Mouse (Mus musculus) thymus, postnatal 10 days (tissue): ENCODE measurements around the gene Akap4.

Source experiments
- DNase-seq, 2 experiments: peaks; one replicate each; pipeline ENCODE4 v3.0.0; 2021; ENCODE audit warnings: low spot score in 2 of 2

Akap4 gene

DNA sequence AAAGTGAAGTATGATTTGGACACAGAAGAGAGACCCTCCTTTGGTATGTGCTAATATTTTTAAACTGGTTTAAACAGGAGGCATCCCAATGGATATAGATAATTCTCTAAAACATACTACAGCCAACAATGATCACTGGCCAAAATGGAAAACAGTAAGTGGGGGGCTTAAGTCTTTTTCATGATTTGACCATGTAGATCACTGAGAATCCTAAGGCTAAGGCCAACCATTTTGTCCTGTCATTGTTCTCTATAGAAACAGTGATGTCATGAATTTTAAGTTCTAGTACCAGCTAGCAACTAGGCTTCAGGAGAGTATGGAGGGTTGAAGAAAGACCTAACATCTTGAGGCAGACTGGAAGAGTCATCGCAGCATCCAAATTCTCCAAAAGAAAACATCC lies at the start of gene Akap4:
Gene Akap4, plus strand, starts transcription at position 301 of the 400 bp plus-strand sequence.
- no peak for DNase-seq

DNA sequence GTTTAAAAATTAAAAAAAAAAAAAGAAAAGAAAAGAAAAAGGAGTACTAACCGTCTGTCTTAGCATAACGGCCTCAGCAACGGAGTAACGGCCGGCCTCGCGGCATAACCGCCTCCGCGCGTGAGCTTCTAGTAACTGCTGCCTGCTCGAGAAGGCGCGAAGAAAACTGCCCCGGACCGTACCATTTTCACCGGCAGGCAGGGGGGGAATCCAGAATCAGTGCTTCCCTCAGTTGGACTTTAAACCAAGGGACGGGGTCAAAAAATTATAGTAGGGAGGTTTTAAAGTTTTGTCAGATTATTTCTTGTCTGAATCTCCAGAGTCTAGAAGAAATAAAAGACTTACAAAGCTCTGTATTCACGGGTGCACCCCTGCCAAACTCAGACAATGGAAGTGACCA lies 25.8 kb upstream of the Akap4 start, which contains the start of gene Ccnb3:
Gene Ccnb3, minus strand, starts transcription at position 101 of the 400 bp plus-strand sequence.
- DNase-seq: no peak

DNA sequence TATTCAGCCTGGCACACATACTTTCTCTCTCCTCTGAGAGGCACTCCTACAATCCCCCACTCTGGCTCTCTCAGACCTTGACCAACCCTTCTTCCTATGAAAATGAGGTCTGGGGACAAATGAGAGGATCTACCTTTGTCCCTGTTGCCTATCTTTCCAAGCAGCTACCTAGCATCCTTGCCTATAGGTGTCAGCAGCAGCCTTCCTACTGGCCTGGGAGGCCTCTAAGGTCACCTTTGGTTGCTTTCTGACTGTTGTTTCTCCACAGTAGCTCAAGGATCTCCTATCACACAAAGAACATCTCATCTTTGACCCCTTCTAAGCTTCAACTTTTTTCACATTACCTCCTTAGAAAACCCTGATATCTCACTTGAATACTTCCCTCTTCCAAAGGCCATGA lies 10.3 kb upstream of the Akap4 start:
- DNase-seq: no peak

DNA sequence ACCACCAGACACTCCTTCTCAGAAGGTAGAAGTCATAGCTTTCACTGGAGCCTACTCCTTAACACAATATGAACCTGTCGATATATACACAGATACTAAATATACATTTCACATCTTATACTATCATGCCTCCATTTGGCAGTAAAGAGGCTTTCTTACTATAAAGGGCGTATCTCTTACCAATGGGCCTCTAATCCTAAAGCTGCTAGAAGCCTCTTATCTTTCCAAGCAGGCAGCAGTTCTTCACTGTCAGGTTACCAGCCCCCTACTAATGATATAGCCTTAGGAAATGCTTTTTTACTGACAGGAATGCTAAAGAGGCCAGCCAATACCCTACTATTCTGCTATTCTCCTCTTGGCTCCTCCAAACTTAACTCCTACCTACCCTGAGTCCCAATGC lies 9.7 kb upstream of the Akap4 start:
- no peak for DNase-seq

DNA sequence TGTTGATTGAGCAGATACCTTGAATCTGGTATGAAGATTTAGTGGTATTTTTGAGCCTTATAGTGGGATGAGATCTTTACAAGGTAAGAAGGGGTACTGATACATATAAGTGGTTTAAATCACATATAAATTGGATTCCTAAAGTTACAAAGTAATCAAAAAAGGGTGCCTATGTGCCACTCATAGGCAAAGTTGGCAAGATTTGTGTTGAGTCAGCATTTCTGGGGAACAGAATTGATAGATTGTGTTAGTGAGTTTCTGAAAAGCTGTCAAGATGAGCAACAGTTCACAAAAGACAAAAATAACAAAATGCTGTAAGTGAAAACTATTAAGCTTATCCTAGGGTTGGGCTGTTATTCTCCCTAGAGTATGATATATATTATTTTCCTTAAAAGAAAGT lies 3.2 kb upstream of the Akap4 start:
- DNase-seq: no peak

DNA sequence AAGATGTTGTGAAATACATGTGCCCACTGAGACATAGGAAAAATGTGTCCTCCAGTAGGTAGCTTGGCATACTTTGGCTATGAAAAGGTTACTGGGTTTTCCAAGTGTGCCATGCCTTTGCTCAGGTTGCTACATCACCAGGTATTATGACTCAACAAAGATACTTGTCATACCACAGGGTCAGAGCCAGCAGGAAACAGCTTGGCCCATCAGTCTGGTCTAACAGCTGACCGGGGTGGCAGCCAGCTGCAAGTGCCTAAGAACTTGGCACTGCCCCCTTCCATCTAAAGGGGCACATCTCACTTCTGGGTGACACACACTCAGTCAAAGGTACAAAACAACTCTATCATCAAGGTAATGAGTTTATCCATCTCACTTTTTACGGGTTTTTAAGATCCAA lies 683 bp downstream of the Akap4 start:
- no peak for DNase-seq

DNA sequence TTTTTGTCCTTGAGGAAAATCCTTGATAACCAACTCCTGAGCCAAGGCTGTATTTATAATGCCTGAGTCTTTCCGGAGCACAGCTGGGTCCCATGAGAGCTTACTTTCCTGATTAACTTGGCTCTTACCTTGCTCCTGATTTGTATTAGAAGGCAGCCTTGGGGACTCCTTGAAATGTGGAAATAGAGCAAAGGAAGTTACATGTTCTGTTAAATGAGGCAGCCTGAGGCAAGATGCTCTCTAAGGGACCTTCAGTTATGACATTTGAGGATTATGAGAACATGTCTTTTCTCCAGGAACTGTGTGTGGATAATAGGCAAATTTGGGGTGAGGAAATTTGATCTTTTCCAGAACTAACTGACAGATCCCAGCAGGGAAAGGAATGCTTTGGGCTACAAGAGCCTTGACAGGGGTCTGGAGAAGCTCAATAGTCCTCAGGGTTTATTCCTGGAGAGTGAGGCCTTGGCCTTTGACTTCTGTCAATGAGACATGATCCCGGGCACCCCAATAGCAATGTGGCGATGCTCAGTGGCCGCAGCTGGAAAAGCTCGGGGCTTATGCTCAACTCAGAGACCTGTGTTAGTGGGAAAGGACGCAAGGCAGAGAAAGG lies 12.6 kb downstream of the Akap4 start:
- DNase-seq: no peak

DNA sequence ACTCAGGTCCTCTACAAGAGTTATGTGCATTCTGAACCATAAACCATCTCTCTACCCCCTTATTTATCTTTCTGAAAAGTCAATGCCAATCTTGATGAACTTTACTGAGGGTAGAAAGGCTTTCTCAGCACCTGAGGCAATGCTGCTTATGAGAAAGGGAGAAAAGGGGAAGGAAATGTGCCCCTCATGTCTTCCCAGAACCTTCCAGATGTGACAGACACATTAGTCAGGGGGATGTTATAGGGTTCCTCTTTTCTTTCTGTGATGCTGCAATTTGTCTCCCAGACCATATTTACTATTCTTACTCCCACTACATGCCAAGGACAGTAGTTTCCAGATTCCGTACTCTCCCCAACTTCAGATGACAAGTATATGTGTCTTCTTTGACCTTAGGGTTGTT lies 18.6 kb downstream of the Akap4 start:
- no peak for DNase-seq

DNA sequence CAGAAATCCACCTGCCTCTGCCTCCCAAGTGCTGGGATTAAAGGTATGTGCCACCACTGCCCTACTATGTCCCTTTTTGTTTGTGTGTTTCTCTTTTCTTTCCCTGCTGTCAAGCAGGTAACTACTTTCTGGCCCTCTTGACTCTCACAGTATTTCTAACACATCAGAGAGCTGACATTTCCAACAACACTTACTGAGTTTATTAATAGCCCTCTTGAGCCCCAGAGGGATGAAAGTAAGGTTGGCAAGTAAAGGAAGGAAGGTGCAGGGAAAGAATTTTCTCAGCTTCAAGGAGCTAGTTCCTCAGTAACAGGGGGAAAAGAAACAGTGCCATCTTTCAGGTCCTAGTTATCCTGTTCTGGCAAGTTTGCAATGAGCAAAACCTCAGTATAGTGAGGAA lies 23.0 kb downstream of the Akap4 start:
- no peak for DNase-seq

DNA sequence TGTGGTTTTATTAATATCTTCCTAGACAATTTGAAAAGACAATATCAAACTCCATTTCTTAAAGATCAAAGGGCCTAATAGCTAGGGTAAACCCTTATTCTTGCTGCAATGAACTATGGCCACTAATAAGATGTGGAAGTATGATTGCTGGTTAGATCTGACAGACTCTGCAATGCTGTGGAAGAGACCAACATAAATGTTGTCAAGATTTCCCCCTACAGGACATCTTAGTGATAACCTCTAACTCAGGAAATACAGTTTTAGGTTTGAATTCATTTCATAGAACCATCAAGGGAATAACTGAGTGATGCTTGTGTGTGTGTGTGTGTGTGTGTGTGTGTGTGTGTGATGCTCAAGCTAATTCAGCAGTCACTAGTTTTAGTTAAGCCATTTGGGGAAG lies 35.0 kb downstream of the Akap4 start:
- no peak for DNase-seq

DNA sequence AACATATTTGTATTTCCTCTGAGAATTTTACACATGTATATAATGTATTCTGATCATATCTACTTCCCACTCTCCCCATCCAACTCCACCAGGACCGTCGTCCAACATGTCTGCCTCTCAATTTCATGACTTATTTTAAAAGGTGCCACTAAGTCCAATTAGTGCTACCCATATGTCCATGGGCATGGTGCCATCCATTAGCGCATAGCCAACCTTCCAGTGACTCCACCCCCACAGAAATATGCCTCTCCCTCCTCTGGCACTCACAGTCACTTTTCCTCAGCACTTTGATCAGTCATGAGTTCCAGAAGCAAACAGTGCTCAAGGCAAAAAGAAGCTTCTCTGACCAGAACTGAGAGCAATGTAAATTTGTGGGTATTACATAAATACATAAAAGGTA lies 47.6 kb downstream of the Akap4 start:
- DNase-seq: no peak

DNA sequence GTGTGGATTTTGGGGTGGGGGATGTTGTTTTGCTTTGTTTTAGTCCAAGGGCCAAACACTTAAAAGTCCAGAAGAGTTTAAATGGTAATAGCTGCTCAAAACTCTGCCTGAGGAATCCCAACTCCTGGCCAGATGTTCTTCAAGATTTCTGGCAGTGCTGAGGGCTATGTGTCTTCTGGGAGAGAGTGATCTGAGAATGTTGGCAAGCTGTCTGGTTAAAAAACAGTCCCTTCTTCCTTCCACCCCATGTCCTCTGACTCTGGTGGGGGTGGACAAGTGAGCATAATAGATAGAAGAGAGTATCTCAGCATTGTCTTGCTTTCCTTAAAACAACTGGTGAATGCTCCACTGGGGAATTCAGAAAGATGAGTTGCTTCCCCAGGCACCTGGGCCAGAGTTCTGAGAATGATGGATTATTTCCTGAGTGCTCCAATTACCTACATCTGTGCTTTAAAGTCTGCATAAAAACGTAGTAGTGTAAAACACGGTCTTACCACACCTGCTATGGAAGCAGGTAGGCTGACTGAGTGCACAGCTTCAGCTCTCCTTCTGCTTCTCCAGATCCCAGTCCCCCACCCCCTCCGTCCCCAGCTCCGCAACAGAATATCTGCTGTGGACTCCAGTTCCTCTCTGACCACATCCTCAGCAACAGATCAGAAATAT lies 54.4 kb downstream of the Akap4 start:
- DNase-seq: no peak
